Mouse (Mus musculus) stomach, postnatal 0 days (tissue): ENCODE measurements around the gene Tubgcp2.

Experiments used
- CTCF ChIP-seq: IDR thresholded peaks from 2 replicates; pipeline ENCODE4 v1.5.1; 2016; ENCODE audit warnings: antibody characterized with exemption, low read depth, mild to moderate bottlenecking, moderate library complexity
- EP300 ChIP-seq: optimal IDR thresholded peaks from 2 replicates; pipeline ENCODE3; 2016; ENCODE audit warnings: antibody characterized with exemption

- TF ChIP-seq CTCF (no peak), EP300 (no peak)
These were observed 25.1 kb downstream of the Tubgcp2 start for GRCm38 (mm10) chr7:140011336-140011735.
